Mouse (Mus musculus) neural tube, embryonic 13.5 days (tissue): ENCODE results near the gene Arhgap6. TPM values are rescaled to one million over a fixed set of nuclear protein-coding genes. Genes with fewer than 3 reads are reported as not detected.

Experiments
- ATAC-seq: fragments of 200-750 bp; cut with Nextera tagmentation; 2 replicates; pipeline ENCODE4 v1.8.0; 2017; ENCODE audit warnings: low read depth, mild to moderate bottlenecking, moderate TSS enrichment, moderate library complexity
- H3K27ac ChIP-seq: fragments of 300-500 bp; sonication (generic); replicated peaks from 2 replicates; pipeline ENCODE4 v1.5.1; 2015; ENCODE audit warnings: moderate library complexity, mild to moderate bottlenecking, inconsistent platforms
- H3K27me3 ChIP-seq: fragments of 300-500 bp; sonication (generic); 2 replicates; pipeline ENCODE4 v1.6.1; 2015; ENCODE audit warnings: mild to moderate bottlenecking, inconsistent platforms
- H3K36me3 ChIP-seq: fragments of 300-500 bp; sonication (generic); 2 replicates; pipeline ENCODE4 v1.6.1; 2015; ENCODE audit warnings: mild to moderate bottlenecking, inconsistent platforms
- H3K4me1 ChIP-seq: fragments of 300-500 bp; sonication (generic); replicated peaks from 2 replicates; pipeline ENCODE4 v1.6.1; 2015; ENCODE audit warnings: inconsistent platforms
- H3K4me2 ChIP-seq: fragments of 300-500 bp; sonication (generic); 2 replicates; pipeline ENCODE4 v1.6.1; 2015; ENCODE audit warnings: inconsistent platforms, mild to moderate bottlenecking, moderate library complexity
- H3K4me3 ChIP-seq: fragments of 300-500 bp; sonication (generic); 2 replicates; pipeline ENCODE4 v1.5.1; 2015; ENCODE audit warnings: mild to moderate bottlenecking, inconsistent platforms
- H3K9ac ChIP-seq: fragments of 300-500 bp; sonication (generic); 2 replicates; pipeline ENCODE4 v1.6.1; 2015; ENCODE audit warnings: moderate library complexity, mild to moderate bottlenecking, inconsistent platforms
- H3K9me3 ChIP-seq: fragments of 300-500 bp; sonication (generic); 2 replicates; pipeline ENCODE4 v1.6.1; 2016; ENCODE audit warnings: inconsistent platforms
- WGBS: fragments of 180-500 bp; shearing (Covaris S2); methylation state at CpG from one replicate; pipeline ENCODE4 v1.1.7; 2015; 5-methylcytosine and 5-hydroxymethylcytosine counted together
- polyA plus RNA-seq: library from polyadenylated mRNA; unstranded; fragments of >200 nt; fragmentation: Nextera tagmentation; extraction: Ambion mirVana; gene quantifications from 2 replicates; pipeline ENCODE4 v1.2.1, GENCODE M21; 2015

Gene Arhgap6
- polyA plus RNA-seq, 1 experiment from 2014 or later: 1.4 TPM

DNA sequence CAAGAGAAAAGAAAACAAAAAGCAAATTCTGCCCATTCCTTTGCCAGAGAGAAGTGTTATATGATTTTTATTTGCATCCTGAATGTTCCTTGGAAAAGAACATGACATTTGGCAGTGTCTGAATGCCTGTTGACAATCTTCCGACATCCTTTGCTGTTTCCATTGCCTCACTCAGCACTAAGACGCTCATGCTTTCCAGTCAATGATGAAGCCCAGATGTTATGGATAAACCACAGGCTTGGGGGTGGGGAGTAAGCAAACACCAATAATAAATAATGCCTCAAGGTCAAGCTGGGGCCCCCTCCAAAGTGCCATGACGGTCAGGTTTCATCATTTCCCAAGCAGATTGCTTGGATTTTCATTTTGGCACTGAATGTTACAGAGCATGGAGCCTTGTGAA is 109.2 kb downstream of the Arhgap6 start:
- Histone ChIP-seq H3K9me3 (no peaks in the 10 kb centered on the region), H3K4me1 (no peaks in the 10 kb centered on the region), H3K4me3 (no peak overlapping the region), H3K36me3 (no peaks in the 10 kb centered on the region), H3K27ac (no peak overlapping the region), H3K4me2 (no peak overlapping the region), H3K27me3 (peaks cover 12% of the 10 kb centered on the region; the same call in 1 of the 2 replicates), H3K9ac (no peak overlapping the region)
- WGBS: 85% methylated on average over 3 of the region's 3 CpGs
- no peak for ATAC-seq

DNA sequence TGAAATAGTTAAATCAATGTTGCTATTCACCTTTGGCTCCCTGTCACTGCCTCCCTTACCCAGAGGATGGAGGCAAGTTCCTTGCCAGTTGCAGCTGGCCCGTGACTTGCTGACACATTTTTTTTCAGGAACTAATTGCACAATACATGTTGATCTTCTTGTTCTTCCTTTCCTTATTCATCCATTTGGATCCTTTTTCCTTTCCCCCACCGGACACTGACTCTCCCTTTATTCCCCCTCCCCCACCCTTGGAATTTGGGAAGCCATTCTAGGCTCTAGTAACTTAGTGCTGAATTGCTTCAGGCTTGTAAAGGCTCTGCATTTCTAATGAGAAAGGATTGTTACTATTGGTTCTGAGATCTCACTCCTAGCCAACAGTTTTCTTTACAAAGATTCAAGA is 112.7 kb downstream of the Arhgap6 start:
- no peak overlapping the region for H3K9ac ChIP-seq
- no peak overlapping the region for H3K27ac ChIP-seq
- ATAC-seq: no peak
- no peak overlapping the region for H3K4me2 ChIP-seq
- H3K27me3 ChIP-seq: peaks cover 18% of the 10 kb centered on the region; the same call in 1 of the 2 replicates
- H3K4me1 ChIP-seq: no peaks in the 10 kb centered on the region
- no peaks in the 10 kb centered on the region for H3K36me3 ChIP-seq
- no peak overlapping the region for H3K4me3 ChIP-seq
- H3K9me3 ChIP-seq: no peaks in the 10 kb centered on the region
- 41% methylated on average over 2 of the region's 2 CpGs for WGBS

DNA sequence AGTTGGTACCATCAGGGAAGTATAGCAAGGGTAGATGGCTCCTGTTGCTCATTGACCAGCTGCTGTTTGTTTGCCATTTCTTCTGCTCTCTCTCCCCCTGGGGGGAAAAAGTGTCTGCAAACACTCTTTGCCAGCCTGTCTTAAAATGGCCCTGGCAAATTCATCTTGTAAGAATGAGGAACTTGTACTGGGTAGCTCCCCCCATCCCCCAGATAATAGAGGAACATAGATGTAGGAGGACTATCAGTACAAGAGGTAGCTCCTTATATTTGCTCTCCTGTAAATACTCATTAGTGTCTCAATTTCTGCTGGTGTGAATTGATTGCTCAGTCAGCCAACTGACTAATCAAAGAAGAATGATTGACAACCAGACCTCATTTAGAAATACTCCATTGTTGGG is 118.6 kb downstream of the Arhgap6 start:
- Histone ChIP-seq H3K9ac (no peak overlapping the region), H3K4me1 (no peaks in the 10 kb centered on the region)
- ATAC-seq: no peak

DNA sequence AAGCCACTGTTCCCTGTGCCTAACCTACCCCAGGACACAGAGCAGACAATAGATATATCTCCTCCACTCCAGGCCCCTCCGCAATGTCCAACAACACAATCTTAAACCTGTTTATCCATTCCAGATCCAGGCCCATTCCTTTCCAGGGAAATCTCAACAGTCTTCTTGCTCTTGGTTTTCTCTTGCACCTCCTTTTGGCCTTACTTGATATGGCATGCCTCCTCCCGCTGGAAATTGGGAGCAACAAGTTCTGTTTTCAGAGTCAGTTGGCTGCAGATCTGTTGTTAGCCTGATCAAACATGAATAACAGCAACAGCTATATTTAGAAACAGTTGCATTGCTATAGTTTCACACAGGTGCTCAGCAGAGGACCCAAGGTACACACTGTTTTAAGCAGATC is 126.0 kb downstream of the Arhgap6 start:
- H3K4me2 ChIP-seq: no peak overlapping the region
- H3K36me3 ChIP-seq: no peaks in the 10 kb centered on the region
- no peak overlapping the region for H3K27ac ChIP-seq
- H3K4me1 ChIP-seq: no peaks in the 10 kb centered on the region
- no peak overlapping the region for H3K4me3 ChIP-seq
- no peak overlapping the region for H3K9ac ChIP-seq
- ATAC-seq: no peak
- WGBS: 75% methylated on average over 2 of the region's 2 CpGs
- peaks cover 12% of the 10 kb centered on the region; the same call in 1 of the 2 replicates for H3K27me3 ChIP-seq
- H3K9me3 ChIP-seq: no peaks in the 10 kb centered on the region

More for the DNA sequence above, 118.6 kb downstream of the Arhgap6 start:
- H3K27ac ChIP-seq: no peak overlapping the region
- H3K4me2 ChIP-seq: no peak overlapping the region
- H3K27me3 ChIP-seq: peaks cover 15% of the 10 kb centered on the region; the same call in 1 of the 2 replicates
- no peak overlapping the region for H3K4me3 ChIP-seq
- no peaks in the 10 kb centered on the region for H3K9me3 ChIP-seq
- H3K36me3 ChIP-seq: no peaks in the 10 kb centered on the region

DNA sequence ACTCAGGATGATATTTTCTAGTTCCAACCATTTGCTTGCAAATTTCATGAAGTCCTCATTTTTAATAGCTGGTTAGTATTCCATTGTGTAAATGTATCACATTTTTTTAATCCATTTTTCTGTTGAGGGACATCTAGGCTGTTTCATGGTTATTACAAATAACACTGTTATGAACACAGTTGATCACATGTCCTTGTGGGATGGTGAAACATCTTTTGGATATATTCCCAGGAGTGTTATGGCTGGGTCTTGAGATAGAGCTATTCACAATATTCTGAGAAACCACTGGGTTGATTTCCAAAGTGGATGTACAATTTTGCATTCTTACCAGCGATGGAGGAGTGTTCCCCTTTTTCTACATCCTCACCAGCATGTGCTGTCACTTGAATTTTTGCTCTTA is 137.5 kb downstream of the Arhgap6 start:
- H3K27ac ChIP-seq: no peak overlapping the region
- H3K27me3 ChIP-seq: peaks cover 6% of the 10 kb centered on the region; the same call in 1 of the 2 replicates
- WGBS: 71% methylated on average over 1 of the region's 1 CpGs
- H3K4me3 ChIP-seq: no peak overlapping the region
- H3K4me1 ChIP-seq: no peaks in the 10 kb centered on the region
- no peak overlapping the region for H3K9ac ChIP-seq
- no peaks in the 10 kb centered on the region for H3K36me3 ChIP-seq
- no peak overlapping the region for H3K4me2 ChIP-seq
- H3K9me3 ChIP-seq: no peaks in the 10 kb centered on the region
- ATAC-seq: no peak

DNA sequence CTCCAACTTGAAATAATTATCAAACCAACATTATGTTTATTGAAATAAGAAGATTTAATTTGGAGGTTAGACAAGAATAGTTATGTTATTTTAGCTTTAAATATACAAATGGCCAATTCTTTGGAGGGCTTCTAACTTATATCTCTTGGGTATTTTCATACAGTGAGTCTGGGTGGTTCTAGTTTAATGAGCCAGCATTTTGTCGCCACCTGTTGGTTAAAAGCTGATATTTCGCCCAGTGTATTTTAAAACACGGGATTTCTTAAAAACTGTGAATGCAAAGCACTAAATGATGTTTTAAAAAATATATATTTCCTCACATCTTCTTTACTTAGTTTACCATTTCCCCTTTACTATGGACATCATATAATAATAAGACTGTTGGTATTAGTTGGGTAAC is 140.5 kb downstream of the Arhgap6 start:
- Histone ChIP-seq H3K27ac (no peak overlapping the region), H3K9me3 (no peaks in the 10 kb centered on the region), H3K27me3 (peaks cover 13% of the 10 kb centered on the region; the same call in 1 of the 2 replicates), H3K36me3 (no peaks in the 10 kb centered on the region), H3K9ac (no peak overlapping the region), H3K4me3 (no peak overlapping the region), H3K4me1 (no peaks in the 10 kb centered on the region), H3K4me2 (no peak overlapping the region)
- WGBS: 14% methylated on average over 3 of the region's 3 CpGs
- no peak for ATAC-seq

- H3K4me3 ChIP-seq: no peak overlapping the region
These were observed 143.0 kb downstream of the Arhgap6 start for GRCm38 (mm10) chrX:168937941-168938340.

GRCm38 (mm10) chrX:168941684-168942083 is 146.8 kb downstream of the Arhgap6 start:
- 82% methylated on average over 5 of the region's 5 CpGs for WGBS
- Histone ChIP-seq H3K4me1 (no peaks in the 10 kb centered on the region), H3K9ac (no peak overlapping the region), H3K27me3 (peaks cover 13% of the 10 kb centered on the region; the same call in 1 of the 2 replicates), H3K27ac (no peak overlapping the region), H3K4me3 (no peak overlapping the region), H3K4me2 (no peak overlapping the region), H3K36me3 (no peaks in the 10 kb centered on the region), H3K9me3 (no peaks in the 10 kb centered on the region)
- ATAC-seq: no peak

More at GRCm38 (mm10) chrX:168937941-168938340, 143.0 kb downstream of the Arhgap6 start:
- 50% methylated on average over 4 of the region's 4 CpGs for WGBS
- no peak overlapping the region for H3K9ac ChIP-seq
- H3K4me1 ChIP-seq: no peaks in the 10 kb centered on the region
- no peak overlapping the region for H3K4me2 ChIP-seq
- no peak overlapping the region for H3K27ac ChIP-seq
- no peak for ATAC-seq
- no peaks in the 10 kb centered on the region for H3K9me3 ChIP-seq
- H3K36me3 ChIP-seq: no peaks in the 10 kb centered on the region
- H3K27me3 ChIP-seq: peaks cover 14% of the 10 kb centered on the region; the same call in 1 of the 2 replicates

DNA sequence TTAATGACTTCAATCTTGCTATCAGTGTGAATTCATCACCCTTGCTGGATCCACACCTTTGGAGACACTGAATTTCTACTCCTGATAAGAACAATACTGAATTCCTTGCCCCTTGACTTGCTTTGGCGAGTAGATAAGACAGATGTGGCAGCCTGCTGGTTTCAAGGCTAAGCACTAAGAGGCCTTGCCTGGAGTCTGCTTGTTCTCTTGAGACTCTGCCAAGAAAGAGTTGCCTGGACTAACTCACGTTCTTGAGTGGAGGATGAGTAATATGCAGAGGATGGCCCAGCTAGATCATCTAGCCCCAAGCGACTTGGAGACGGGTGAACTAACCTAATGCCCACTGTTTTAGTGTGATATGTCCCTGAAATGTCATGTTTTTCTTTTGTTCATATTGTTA is 148.3 kb downstream of the Arhgap6 start:
- Histone ChIP-seq H3K4me2 (no peak overlapping the region), H3K4me1 (no peaks in the 10 kb centered on the region), H3K9me3 (no peaks in the 10 kb centered on the region), H3K9ac (no peak overlapping the region), H3K27me3 (peaks cover 13% of the 10 kb centered on the region), H3K4me3 (no peak overlapping the region), H3K27ac (no peak overlapping the region), H3K36me3 (no peaks in the 10 kb centered on the region)
- ATAC-seq: no peak
- 80% methylated on average over 4 of the region's 4 CpGs for WGBS

GRCm38 (mm10) chrX:168975444-168975843 is 180.5 kb downstream of the Arhgap6 start:
- H3K4me2 ChIP-seq: no peak overlapping the region
- no peak overlapping the region for H3K9ac ChIP-seq
- H3K4me3 ChIP-seq: no peak overlapping the region
- H3K4me1 ChIP-seq: no peaks in the 10 kb centered on the region
- ATAC-seq: no peak
- H3K27ac ChIP-seq: no peak overlapping the region
- H3K27me3 ChIP-seq: peaks cover 38% of the 10 kb centered on the region
- no peaks in the 10 kb centered on the region for H3K9me3 ChIP-seq
- no peaks in the 10 kb centered on the region for H3K36me3 ChIP-seq
- WGBS: 82% methylated on average over 1 of the region's 1 CpGs

- H3K9ac ChIP-seq: no peak overlapping the region
- H3K27ac ChIP-seq: no peak overlapping the region
- 60% methylated on average over 3 of the region's 3 CpGs for WGBS
- ATAC-seq: no peak
- H3K4me3 ChIP-seq: no peak overlapping the region
- no peaks in the 10 kb centered on the region for H3K4me1 ChIP-seq
- no peak overlapping the region for H3K4me2 ChIP-seq
- H3K36me3 ChIP-seq: no peaks in the 10 kb centered on the region
- peaks cover 46% of the 10 kb centered on the region for H3K27me3 ChIP-seq
- H3K9me3 ChIP-seq: no peaks in the 10 kb centered on the region
These were observed 182.9 kb downstream of the Arhgap6 start for GRCm38 (mm10) chrX:168977776-168978175.

DNA sequence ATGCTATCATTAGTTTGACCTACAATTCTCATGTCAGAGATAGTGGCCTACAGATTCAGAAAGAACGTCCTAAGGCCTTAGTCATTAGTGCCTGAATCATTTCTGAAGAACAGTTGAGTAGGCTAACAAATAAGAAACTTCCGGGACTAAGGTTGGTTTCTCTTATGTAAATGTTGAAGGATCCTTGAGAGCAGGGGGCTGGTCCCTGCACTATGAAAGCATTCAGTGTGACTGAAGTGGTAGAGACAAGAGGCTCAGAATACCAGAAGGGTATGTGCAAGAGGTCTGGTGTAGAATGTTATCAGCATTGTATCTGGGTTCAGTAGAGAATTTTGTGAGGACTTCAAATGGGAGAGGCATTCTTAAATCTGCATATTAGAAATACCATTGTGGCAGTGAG is 185.5 kb downstream of the Arhgap6 start:
- no peak for ATAC-seq
- 74% methylated on average over 2 of the region's 2 CpGs for whole genome bisulfite sequencing

DNA sequence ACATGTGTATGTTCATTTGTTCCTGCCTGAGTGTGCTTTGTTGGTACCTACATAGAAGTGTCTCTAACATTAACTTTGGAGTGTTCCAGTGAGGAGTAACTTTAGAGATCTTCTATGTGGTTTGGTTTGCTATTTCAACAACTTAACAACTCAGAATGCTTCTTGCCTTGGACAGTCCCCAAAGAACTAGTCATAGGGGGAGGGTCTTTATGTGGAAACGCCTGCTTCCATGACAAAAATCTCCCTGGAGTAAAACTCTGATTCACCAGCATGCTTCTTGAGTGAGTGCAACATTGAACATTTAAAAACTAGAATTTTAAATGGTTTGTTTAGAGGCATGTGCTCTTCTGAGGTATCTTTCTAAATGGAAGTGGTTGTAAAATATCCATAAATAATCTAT is 212.2 kb downstream of the Arhgap6 start:
- Histone ChIP-seq H3K27ac (no peak overlapping the region), H3K27me3 (peaks cover 41% of the 10 kb centered on the region), H3K4me2 (no peak overlapping the region), H3K4me3 (no peak overlapping the region), H3K4me1 (no peaks in the 10 kb centered on the region), H3K9me3 (no peaks in the 10 kb centered on the region), H3K9ac (no peak overlapping the region), H3K36me3 (no peaks in the 10 kb centered on the region)
- ATAC-seq: no peak
- 88% methylated on average over 1 of the region's 1 CpGs for WGBS

More for the DNA sequence above, 185.5 kb downstream of the Arhgap6 start:
- H3K9me3 ChIP-seq: no peaks in the 10 kb centered on the region
- H3K9ac ChIP-seq: no peak overlapping the region
- no peak overlapping the region for H3K27ac ChIP-seq
- H3K4me3 ChIP-seq: no peak overlapping the region
- H3K4me1 ChIP-seq: no peaks in the 10 kb centered on the region
- H3K27me3 ChIP-seq: peaks cover 39% of the 10 kb centered on the region
- no peak overlapping the region for H3K4me2 ChIP-seq
- no peaks in the 10 kb centered on the region for H3K36me3 ChIP-seq
